Mouse (Mus musculus): ENCODE measurements around the gene Smg1.

Smg1 gene

DNA sequence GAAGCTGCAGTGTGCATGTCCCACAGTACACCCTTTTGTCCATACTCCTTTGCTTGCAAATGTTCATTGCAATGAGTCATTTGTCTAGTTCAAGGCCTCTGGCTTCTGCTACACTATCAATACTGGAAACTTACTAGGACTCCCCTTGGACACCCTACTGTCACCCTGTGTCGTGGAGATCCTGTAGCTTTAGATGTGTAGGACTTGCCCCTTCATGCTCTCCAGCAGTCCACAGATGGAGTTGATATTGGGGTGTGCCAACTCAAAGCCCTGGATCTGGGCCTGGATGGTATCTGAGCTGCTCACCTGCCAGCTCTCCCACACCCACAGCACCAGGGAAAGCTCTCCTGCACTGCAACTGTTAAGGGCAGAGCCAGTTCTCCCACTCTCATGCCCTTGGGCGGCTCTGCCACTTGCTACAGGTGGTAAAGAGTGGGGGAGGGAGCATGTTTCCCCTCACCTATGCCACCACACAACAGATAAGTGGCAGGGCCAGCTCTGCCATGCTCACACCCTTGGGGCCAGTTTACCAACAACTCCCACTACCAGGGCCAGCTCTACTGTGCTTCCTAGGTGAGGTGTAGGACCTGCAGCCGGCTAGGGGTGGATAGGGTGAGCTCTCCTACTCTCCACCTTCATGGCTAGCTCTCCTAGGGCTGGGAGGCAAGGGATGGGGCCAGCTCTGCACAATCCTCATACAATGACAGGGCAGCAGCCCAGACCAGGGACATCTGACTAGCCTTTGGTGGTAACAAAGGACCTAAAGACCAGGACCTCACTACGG, 140.6 kb downstream of the Smg1 start:
- no peak for DNase-seq

DNA sequence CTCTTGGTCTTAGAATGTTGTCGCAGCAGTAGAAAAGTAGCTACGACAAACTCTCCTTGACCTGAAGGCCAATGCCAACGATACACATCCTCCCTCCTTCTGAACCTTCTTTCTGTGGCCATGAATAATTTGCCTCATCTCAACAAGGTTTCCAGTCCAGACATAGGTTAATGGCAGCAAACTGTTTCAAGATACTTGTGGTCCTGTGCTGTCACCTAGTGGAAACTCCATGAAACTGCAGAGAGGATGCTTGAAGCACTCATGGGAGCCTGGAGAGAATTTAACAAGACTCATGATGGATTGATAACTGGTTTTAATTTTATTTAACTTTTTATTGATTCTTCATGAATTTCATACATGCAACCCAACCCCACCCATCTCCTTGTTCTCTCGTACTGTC, 141.2 kb downstream of the Smg1 start:
- DNase-seq = peak; percentile 60

DNA sequence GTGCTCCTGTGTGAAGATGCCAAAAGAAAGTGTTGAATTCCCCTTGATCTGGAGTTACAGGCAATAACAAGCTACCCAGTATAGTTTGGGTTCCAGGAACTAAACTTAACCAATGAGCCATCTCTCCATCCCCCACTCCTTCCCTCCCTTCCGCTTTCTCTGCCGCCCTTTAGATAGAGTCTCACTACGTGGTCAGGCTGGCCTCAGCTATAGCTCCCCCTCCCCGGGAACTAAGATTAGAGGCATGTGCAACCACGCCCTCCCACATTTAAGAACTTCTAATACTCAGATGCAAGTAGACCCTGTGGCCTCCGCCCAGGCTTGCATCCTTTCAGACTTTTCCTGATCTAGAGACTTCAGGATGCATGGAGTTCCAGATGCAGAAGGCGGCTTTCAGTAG, 145.9 kb downstream of the Smg1 start:
- DNase-seq = no peak

Measured in cerebellum, adult 9-10 months (tissue).